Mouse (Mus musculus) thymus, adult 2 months (tissue): ENCODE results near the gene Chmp3.

Experiments
- CTCF ChIP-seq: fragments of 200-500 bp; IDR thresholded peaks from 2 replicates; pipeline ENCODE4 v1.5.1; 2012; ENCODE audit warnings: mild to moderate bottlenecking, control low read depth, low read length, moderate library complexity, borderline replicate concordance; ENCODE audit not compliant: control insufficient read depth, poor library complexity, insufficient read depth; ENCODE audit errors: extremely low read depth
- POLR2A ChIP-seq: fragments of 200-500 bp; IDR thresholded peaks from 2 replicates; pipeline ENCODE4 v1.6.1; 2012; ENCODE audit warnings: mild to moderate bottlenecking, low read length, control low read depth, moderate library complexity; ENCODE audit not compliant: control insufficient read depth, poor library complexity, insufficient read depth; ENCODE audit errors: extremely low read depth

- TF ChIP-seq POLR2A, result no peak
- no peak for TF ChIP-seq CTCF
Observed at GRCm38 (mm10) chr6:71616959-71617358, 73.4 kb downstream of the Chmp3 start.
